Mouse (Mus musculus): ENCODE data around the gene Grm7. TPM values are rescaled to one million over a fixed set of nuclear protein-coding genes. Genes with fewer than 3 reads are reported as not detected.

Gene Grm7
- polyA plus RNA-seq, 1 experiment, result 0.13 TPM

DNA sequence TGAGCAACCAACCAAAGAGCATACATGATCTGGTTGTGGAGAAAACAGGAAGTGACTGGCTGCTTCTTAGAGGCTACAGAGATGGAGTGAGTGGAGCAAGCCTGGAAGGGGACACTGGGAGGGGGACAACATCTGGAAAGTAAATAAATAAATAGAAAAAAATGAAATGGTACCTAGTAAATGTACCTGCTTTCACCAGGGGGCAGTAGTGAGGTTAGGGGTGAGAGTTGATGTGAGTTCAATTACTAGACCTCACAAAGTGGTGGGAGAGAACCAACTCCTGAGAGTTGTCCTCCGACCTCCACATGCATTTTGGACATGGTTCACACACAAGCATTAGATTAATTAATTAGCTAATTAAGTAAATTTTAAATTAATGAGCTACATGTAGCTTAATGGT lies 615.8 kb downstream of the Grm7 start:
- TF ChIP-seq POLR2A (IDR thresholded peaks at IDR 0.05; ENCODE audit: control insufficient read depth, extremely low read depth, insufficient read depth, low read length, poor library complexity) (no peak), CTCF (IDR thresholded peaks at IDR 0.05; ENCODE audit: borderline replicate concordance, control insufficient read depth, extremely low read depth, insufficient read depth, low read length, poor library complexity) (no peak)
- no peak for DNase-seq
- 76% methylated on average over 1 of the region's 1 CpGs for WGBS
- no peak overlapping the region for H3K27ac ChIP-seq (ENCODE audit: control insufficient read depth, insufficient read depth, low read length)
- H3K4me1 ChIP-seq (replicated peaks; ENCODE audit: control insufficient read depth, insufficient read depth, low read length), result no peaks in the 10 kb centered on the region
- no peaks in the 10 kb centered on the region for H3K36me3 ChIP-seq (ENCODE audit: control insufficient read depth, insufficient read depth, low read length)
- H3K27me3 ChIP-seq (ENCODE audit: control insufficient read depth, insufficient read depth, low read length), result no peaks in the 10 kb centered on the region
- H3K4me3 ChIP-seq (ENCODE audit: control insufficient read depth, insufficient read depth, low read length), result no peak overlapping the region

DNA sequence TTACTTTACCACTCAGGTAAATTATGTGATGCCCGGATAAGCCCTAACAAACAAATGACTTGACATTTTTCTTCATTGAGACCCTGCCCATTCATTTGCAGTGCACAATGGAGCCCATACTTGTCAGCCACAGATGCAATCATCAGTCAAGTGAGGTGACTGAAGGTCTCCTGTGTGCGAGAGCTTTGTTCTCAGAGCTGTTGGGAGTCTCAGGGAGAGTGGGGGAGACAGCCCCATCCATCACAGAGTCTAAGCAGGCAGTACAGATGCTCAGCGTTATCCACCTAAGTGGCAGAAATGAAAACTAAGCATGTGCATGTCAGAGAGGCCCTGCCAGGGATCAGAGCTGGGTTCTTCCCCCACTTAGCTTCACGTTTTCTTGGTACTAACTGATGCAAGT lies 631.3 kb downstream of the Grm7 start:
- Histone ChIP-seq H3K36me3 (ENCODE audit: control insufficient read depth, insufficient read depth, low read length) (no peaks in the 10 kb centered on the region), H3K27ac (ENCODE audit: control insufficient read depth, insufficient read depth, low read length) (no peak overlapping the region), H3K4me1 (replicated peaks; ENCODE audit: control insufficient read depth, insufficient read depth, low read length) (no peaks in the 10 kb centered on the region), H3K4me3 (ENCODE audit: control insufficient read depth, insufficient read depth, low read length) (no peak overlapping the region), H3K27me3 (ENCODE audit: control insufficient read depth, insufficient read depth, low read length) (no peaks in the 10 kb centered on the region)
- no peak for DNase-seq
- TF ChIP-seq CTCF (IDR thresholded peaks at IDR 0.05; ENCODE audit: borderline replicate concordance, control insufficient read depth, extremely low read depth, insufficient read depth, low read length, poor library complexity) (no peak), POLR2A (IDR thresholded peaks at IDR 0.05; ENCODE audit: control insufficient read depth, extremely low read depth, insufficient read depth, low read length, poor library complexity) (no peak)
- 73% methylated on average over 4 of the region's 4 CpGs for WGBS

DNA sequence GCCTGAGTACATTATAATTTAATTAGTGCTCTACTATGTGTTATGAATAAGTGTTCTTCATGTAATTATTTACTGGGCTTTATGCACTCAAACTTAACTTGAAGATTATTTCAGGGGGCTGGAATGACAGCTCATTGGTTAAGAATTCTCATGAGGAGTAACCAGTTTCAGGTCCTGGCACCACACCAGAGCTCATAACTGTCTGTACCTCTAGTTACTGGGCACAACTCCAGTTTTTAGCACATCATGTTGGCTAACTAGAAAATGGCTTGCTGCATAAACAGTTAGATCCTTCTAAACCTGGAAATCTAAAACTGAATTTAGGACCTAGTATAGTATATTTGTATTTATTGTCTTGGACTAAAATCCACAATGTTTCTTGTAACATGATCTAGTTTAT lies 633.1 kb downstream of the Grm7 start:
- Histone ChIP-seq H3K4me1 (replicated peaks; ENCODE audit: control insufficient read depth, insufficient read depth, low read length) (no peaks in the 10 kb centered on the region), H3K36me3 (ENCODE audit: control insufficient read depth, insufficient read depth, low read length) (no peaks in the 10 kb centered on the region), H3K27ac (ENCODE audit: control insufficient read depth, insufficient read depth, low read length) (no peak overlapping the region), H3K4me3 (ENCODE audit: control insufficient read depth, insufficient read depth, low read length) (no peak overlapping the region), H3K27me3 (ENCODE audit: control insufficient read depth, insufficient read depth, low read length) (no peaks in the 10 kb centered on the region)
- no peak for TF ChIP-seq POLR2A (IDR thresholded peaks at IDR 0.05; ENCODE audit: control insufficient read depth, extremely low read depth, insufficient read depth, low read length, poor library complexity)
- TF ChIP-seq CTCF (IDR thresholded peaks at IDR 0.05; ENCODE audit: borderline replicate concordance, control insufficient read depth, extremely low read depth, insufficient read depth, low read length, poor library complexity), result no peak
- no peak for DNase-seq

DNA sequence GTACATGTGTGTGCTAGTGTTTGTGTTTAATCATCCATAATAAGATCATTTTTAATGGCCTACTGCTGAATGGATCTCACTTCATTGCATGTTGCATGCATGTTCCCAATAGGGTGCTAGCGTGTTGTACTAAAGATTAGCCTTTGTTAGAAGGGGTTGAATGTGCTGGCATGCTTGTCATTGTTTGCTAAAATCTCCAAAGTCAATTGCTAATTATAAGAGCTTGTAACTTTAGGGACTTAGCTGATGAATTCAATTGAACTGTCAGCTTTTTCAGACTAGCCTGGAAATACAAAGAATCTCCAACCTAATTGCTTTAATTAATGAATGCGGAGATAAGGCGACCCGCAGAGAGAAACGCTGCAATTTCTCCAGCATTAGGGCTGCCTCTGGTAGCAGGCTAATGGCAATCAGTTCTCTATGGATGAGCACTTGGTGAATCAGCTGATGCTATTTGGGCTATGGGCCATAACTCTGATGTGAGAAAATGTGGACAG lies 648.2 kb downstream of the Grm7 start:
- Histone ChIP-seq H3K4me1 (replicated peaks; ENCODE audit: control insufficient read depth, insufficient read depth, low read length) (no peaks in the 10 kb centered on the region), H3K27me3 (ENCODE audit: control insufficient read depth, insufficient read depth, low read length) (no peaks in the 10 kb centered on the region), H3K4me3 (ENCODE audit: control insufficient read depth, insufficient read depth, low read length) (no peak overlapping the region), H3K36me3 (ENCODE audit: control insufficient read depth, insufficient read depth, low read length) (no peaks in the 10 kb centered on the region), H3K27ac (ENCODE audit: control insufficient read depth, insufficient read depth, low read length) (no peak overlapping the region)
- TF ChIP-seq POLR2A (IDR thresholded peaks at IDR 0.05; ENCODE audit: control insufficient read depth, extremely low read depth, insufficient read depth, low read length, poor library complexity), result no peak
- TF ChIP-seq CTCF (IDR thresholded peaks at IDR 0.05; ENCODE audit: borderline replicate concordance, control insufficient read depth, extremely low read depth, insufficient read depth, low read length, poor library complexity), result no peak
- WGBS, result 88% methylated on average over 5 of the region's 5 CpGs
- no peak for DNase-seq

DNA sequence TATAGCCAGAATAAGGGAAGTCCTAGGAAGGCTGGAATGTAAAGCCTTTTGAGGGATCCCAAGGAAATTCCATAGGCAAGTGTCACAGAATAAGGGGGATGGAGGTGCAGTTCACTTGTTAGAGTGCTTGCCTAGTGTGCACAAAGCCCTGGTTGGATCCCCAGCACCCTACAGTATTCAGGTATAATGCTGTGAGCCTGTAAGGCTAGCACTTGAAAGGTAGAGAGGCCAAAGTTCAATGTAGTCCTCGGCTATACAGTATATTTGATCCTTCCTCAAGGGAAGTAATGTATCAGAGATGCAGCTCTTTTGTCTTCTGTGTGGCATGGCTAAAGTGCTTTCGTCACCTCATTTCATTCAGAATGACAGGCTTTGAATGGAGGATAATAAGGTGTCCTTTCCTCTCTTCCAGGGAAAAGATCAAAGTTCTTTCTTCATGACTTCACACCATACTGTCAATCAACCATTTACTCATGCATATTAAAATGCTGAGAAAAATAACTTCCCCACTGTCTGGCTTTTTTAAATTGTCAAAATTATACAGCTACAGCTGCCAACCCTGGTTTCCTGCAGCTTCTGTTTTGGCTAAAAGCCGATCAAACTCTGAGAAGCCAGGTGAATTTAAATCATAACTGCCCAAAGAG lies 658.7 kb downstream of the Grm7 start:
- no peak for DNase-seq
- WGBS, result 75% methylated on average over 3 of the region's 3 CpGs
- Histone ChIP-seq H3K4me1 (replicated peaks; ENCODE audit: control insufficient read depth, insufficient read depth, low read length) (no peaks in the 10 kb centered on the region), H3K36me3 (ENCODE audit: control insufficient read depth, insufficient read depth, low read length) (no peaks in the 10 kb centered on the region), H3K27ac (ENCODE audit: control insufficient read depth, insufficient read depth, low read length) (no peak overlapping the region), H3K4me3 (ENCODE audit: control insufficient read depth, insufficient read depth, low read length) (no peak overlapping the region), H3K27me3 (ENCODE audit: control insufficient read depth, insufficient read depth, low read length) (no peaks in the 10 kb centered on the region)
- TF ChIP-seq POLR2A (IDR thresholded peaks at IDR 0.05; ENCODE audit: control insufficient read depth, extremely low read depth, insufficient read depth, low read length, poor library complexity) (no peak), CTCF (IDR thresholded peaks at IDR 0.05; ENCODE audit: borderline replicate concordance, control insufficient read depth, extremely low read depth, insufficient read depth, low read length, poor library complexity) (no peak)

DNA sequence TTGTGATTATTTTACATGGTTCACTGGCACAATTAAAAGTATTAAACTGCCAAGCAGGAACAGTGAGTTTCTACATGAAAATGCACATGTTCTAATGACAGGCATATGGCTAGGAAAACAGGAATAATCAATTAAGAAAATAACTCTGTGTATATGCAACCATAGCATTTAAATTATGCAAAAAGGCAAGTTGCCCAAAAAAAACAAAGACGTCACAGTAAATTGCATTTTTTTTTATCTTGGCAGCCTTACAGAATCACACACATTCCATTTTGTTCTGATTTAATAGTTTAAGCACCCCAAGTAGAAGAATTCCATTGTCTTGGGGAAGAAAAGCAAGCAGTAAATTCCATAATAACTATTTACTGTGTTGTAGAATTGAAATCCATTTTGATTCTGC lies 716.3 kb downstream of the Grm7 start:
- TF ChIP-seq POLR2A (IDR thresholded peaks at IDR 0.05; ENCODE audit: control insufficient read depth, extremely low read depth, insufficient read depth, low read length, poor library complexity) (no peak), CTCF (IDR thresholded peaks at IDR 0.05; ENCODE audit: borderline replicate concordance, control insufficient read depth, extremely low read depth, insufficient read depth, low read length, poor library complexity) (no peak)
- H3K27me3 ChIP-seq (ENCODE audit: control insufficient read depth, insufficient read depth, low read length), result no peaks in the 10 kb centered on the region
- no peak overlapping the region for H3K27ac ChIP-seq (ENCODE audit: control insufficient read depth, insufficient read depth, low read length)
- no peaks in the 10 kb centered on the region for H3K36me3 ChIP-seq (ENCODE audit: control insufficient read depth, insufficient read depth, low read length)
- H3K4me1 ChIP-seq (replicated peaks; ENCODE audit: control insufficient read depth, insufficient read depth, low read length), result no peaks in the 10 kb centered on the region
- 93% methylated on average over 1 of the region's 1 CpGs for WGBS
- no peak overlapping the region for H3K4me3 ChIP-seq (ENCODE audit: control insufficient read depth, insufficient read depth, low read length)
- no peak for DNase-seq

DNA sequence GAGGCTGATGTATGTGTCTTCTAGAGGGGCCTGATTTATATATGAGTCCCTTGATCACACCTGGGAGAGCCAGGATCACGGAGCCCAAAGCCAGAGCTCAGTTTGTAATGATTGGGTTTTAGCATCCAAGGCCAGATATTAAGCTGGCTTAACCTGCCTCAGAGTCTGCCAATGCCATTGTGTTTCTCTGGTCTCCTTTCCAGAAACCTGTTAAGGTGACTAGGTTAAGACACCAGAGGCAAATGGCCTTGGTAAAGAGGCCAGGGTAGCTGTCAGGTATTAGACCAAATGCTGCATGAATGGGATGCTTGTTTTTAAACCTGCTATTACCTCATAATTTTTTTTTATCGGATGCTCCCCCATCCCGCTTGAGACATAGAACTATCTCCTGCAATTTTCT lies 722.7 kb downstream of the Grm7 start:
- Histone ChIP-seq H3K4me3 (ENCODE audit: control insufficient read depth, insufficient read depth, low read length) (no peak overlapping the region), H3K27me3 (ENCODE audit: control insufficient read depth, insufficient read depth, low read length) (no peaks in the 10 kb centered on the region), H3K27ac (ENCODE audit: control insufficient read depth, insufficient read depth, low read length) (no peak overlapping the region), H3K4me1 (replicated peaks; ENCODE audit: control insufficient read depth, insufficient read depth, low read length) (no peaks in the 10 kb centered on the region), H3K36me3 (ENCODE audit: control insufficient read depth, insufficient read depth, low read length) (no peaks in the 10 kb centered on the region)
- DNase-seq, result no peak
- WGBS, result 94% methylated on average over 3 of the region's 3 CpGs
- TF ChIP-seq POLR2A (IDR thresholded peaks at IDR 0.05; ENCODE audit: control insufficient read depth, extremely low read depth, insufficient read depth, low read length, poor library complexity), result no peak
- TF ChIP-seq CTCF (IDR thresholded peaks at IDR 0.05; ENCODE audit: borderline replicate concordance, control insufficient read depth, extremely low read depth, insufficient read depth, low read length, poor library complexity), result no peak
